Mouse (Mus musculus) yolk sac, embryonic 10.5 days (tissue): Measurements from ENCODE around the gene Mcfd2.

Experiments used
- DNase-seq: peaks from one replicate; pipeline ENCODE4 v3.0.0-alpha.2; 2017; ENCODE audit warnings: low spot score

Mcfd2 gene

GRCm38 (mm10) chr17:87236725-87237650 lies 28.7 kb downstream of the Mcfd2 start:
- no peak for DNase-seq

- DNase-seq = no peak
These were observed 30.7 kb downstream of the Mcfd2 start for GRCm38 (mm10) chr17:87235019-87235418.

GRCm38 (mm10) chr17:87227878-87228277 lies 37.9 kb downstream of the Mcfd2 start:
- no peak for DNase-seq

- DNase-seq = no peak
These were observed 39.6 kb downstream of the Mcfd2 start for GRCm38 (mm10) chr17:87226079-87226640.

GRCm38 (mm10) chr17:87225384-87225783 lies 40.4 kb downstream of the Mcfd2 start:
- DNase-seq = no peak

- DNase-seq = no peak
These were observed 41.3 kb downstream of the Mcfd2 start for GRCm38 (mm10) chr17:87224461-87224860.

- DNase-seq = no peak
These were observed 46.3 kb downstream of the Mcfd2 start for GRCm38 (mm10) chr17:87219456-87219855.

GRCm38 (mm10) chr17:87214523-87214922 lies 51.2 kb downstream of the Mcfd2 start:
- DNase-seq = no peak

- no peak for DNase-seq
These were observed 55.2 kb downstream of the Mcfd2 start for GRCm38 (mm10) chr17:87210525-87210924.

GRCm38 (mm10) chr17:87206885-87207284 lies 58.9 kb downstream of the Mcfd2 start:
- no peak for DNase-seq
